Mouse (Mus musculus) liver, embryonic 16.5 days (tissue): Measurements from ENCODE around the gene Cbx7. TPM values are rescaled to one million over a fixed set of nuclear protein-coding genes. Genes with fewer than 3 reads are reported as not detected.

ENCODE experiments used
- ATAC-seq: fragments of 200-750 bp; cut with Nextera tagmentation; 2 replicates; pipeline ENCODE4 v1.8.0; 2017; ENCODE audit warnings: low read depth, mild to moderate bottlenecking, moderate number of reproducible peaks, moderate library complexity
- H3K27ac ChIP-seq: fragments of 300-500 bp; sonication (generic); 2 replicates; pipeline ENCODE4 v1.5.1; 2014; ENCODE audit warnings: mild to moderate bottlenecking, low read length
- H3K27me3 ChIP-seq: fragments of 300-500 bp; sonication (generic); 2 replicates; pipeline ENCODE4 v1.6.1; 2014; ENCODE audit warnings: low read depth, low read length, mixed read lengths; ENCODE audit not compliant: control insufficient read depth, insufficient read depth
- H3K36me3 ChIP-seq: fragments of 300-500 bp; sonication (generic); 2 replicates; pipeline ENCODE4 v1.6.1; 2014; ENCODE audit warnings: mild to moderate bottlenecking; ENCODE audit not compliant: control insufficient read depth, insufficient read depth
- H3K4me1 ChIP-seq: fragments of 300-500 bp; sonication (generic); 2 replicates; pipeline ENCODE4 v1.6.1; 2014; ENCODE audit warnings: low read depth, low read length, mixed read lengths; ENCODE audit not compliant: control insufficient read depth
- H3K4me2 ChIP-seq: fragments of 300-500 bp; sonication (generic); 2 replicates; pipeline ENCODE4 v1.6.1; 2014; ENCODE audit warnings: low read depth, low read length, mixed read lengths
- H3K4me3 ChIP-seq: fragments of 300-500 bp; sonication (generic); 2 replicates; pipeline ENCODE4 v1.5.1; 2014; ENCODE audit warnings: low read depth, mild to moderate bottlenecking, low read length
- H3K9ac ChIP-seq: fragments of 300-500 bp; sonication (generic); 2 replicates; pipeline ENCODE4 v1.6.1; 2014; ENCODE audit warnings: low read depth, low read length
- H3K9me3 ChIP-seq: fragments of 300-500 bp; sonication (generic); replicated peaks from 2 replicates; pipeline ENCODE4 v1.6.1; 2016; ENCODE audit warnings: low read length; ENCODE audit not compliant: control insufficient read depth
- WGBS: fragments of 180-500 bp; shearing (Covaris S2); extraction: QIAGEN DNeasy Blood & Tissue Kit; methylation state at CpG from one replicate; pipeline ENCODE4 v1.1.7; 2014; ENCODE audit not compliant: insufficient replicate concordance; 5-methylcytosine and 5-hydroxymethylcytosine counted together
- polyA plus RNA-seq: library from polyadenylated mRNA; unstranded; fragments of >200 nt; fragmentation: Nextera tagmentation; extraction: Ambion mirVana; gene quantifications from 2 replicates; pipeline ENCODE4 v1.2.1, GENCODE M21; 2015

Gene Cbx7
- polyA plus RNA-seq, 1 experiment from 2014 or later, result 1.2 TPM

DNA sequence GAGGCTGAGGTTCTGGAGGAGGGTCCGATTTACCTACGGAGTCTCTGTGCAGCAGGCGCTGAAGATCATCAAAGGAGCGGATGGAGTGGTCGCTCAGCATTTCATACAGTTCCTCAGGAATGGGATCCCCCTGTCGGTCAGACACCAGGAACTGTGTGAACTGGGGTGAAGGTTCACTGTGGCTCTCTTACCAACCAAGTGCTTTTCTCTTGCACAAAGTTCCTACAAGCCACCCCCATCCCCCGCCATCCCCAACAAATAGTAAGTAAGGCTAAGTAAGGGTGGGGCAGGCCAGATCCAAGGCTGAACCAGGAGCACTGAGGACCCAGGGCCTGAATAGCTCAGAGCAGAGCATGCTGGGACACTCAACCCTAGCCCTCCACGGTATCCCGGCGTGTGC is 34.5 kb upstream of the Cbx7 start:
- 41% methylated on average over 10 of the region's 10 CpGs for WGBS
- no peak overlapping the region for H3K4me3 ChIP-seq
- ATAC-seq, result no peak
- no peak overlapping the region for H3K9ac ChIP-seq
- H3K36me3 ChIP-seq, result no peaks in the 10 kb centered on the region
- no peaks in the 10 kb centered on the region for H3K9me3 ChIP-seq
- no peak overlapping the region for H3K27ac ChIP-seq
- peaks cover under 1% of the 10 kb centered on the region; the same call in 1 of the 2 replicates for H3K27me3 ChIP-seq
- H3K4me1 ChIP-seq, result peaks cover 2% of the 10 kb centered on the region
- H3K4me2 ChIP-seq, result no peak overlapping the region

DNA sequence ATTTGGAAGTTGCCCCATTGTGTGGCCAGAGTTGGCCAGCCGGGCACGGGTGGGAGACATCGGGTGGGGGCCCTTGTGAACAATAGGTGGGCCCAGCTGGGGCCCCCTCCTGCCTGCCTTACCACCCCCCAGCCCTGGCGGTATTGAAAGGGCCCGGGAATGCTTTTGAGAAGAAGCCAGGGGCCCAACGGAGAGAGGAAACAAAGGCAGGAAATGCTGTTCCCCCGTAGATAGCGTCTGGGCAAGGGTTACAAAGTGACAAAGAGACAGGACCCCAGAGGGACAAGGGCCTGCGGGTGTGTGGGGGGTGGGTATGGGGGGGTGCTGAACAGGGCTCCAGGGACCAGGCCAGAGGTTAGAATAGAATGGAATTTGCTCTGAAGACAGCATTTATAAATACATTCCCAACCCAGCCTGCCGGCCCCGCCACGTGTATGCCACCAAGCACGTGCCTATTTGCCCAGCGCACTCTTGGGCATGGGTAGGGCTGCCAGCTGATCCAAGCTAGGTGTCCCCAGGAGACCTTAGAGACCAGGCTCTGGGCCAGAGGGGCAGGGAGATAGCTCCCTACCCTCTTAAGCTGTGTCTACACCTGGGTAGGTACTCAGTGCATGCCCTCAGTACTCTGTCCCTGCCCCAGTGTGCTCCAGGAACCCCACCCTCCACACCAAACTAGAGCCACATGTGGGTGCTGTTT is 33.9 kb upstream of the Cbx7 start:
- Histone ChIP-seq H3K9me3 (no peaks in the 10 kb centered on the region), H3K4me3 (no peak overlapping the region), H3K9ac (no peak overlapping the region), H3K4me1 (peaks cover 2% of the 10 kb centered on the region), H3K27ac (no peak overlapping the region), H3K36me3 (no peaks in the 10 kb centered on the region), H3K4me2 (no peak overlapping the region), H3K27me3 (no peaks in the 10 kb centered on the region)
- WGBS, result 14% methylated on average over 14 of the region's 14 CpGs
- no peak for ATAC-seq

DNA sequence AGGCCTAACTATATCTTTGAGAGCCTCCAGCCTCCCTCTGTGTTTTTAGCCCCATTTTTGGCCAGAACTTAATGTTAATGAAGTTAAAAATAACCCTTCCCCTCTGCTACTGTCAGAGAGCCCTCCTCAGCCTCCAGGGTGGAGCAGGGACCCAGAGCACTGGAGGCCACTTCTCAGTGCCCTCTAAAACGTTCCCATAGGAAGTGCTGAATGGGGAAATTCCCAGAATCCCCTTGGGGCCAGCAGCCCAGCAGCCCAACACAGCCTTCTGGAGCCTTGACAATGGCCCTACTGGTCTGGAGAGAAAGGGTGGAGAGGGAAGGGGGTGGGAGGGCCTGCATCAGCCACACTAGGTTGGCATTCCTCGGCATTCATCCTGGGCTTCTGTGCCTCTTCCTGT is 32.7 kb upstream of the Cbx7 start:
- 35% methylated on average over 2 of the region's 2 CpGs for WGBS
- Histone ChIP-seq H3K4me1 (peaks cover 2% of the 10 kb centered on the region), H3K4me3 (no peak overlapping the region), H3K27me3 (no peaks in the 10 kb centered on the region), H3K9ac (no peak overlapping the region), H3K27ac (no peak overlapping the region), H3K36me3 (no peaks in the 10 kb centered on the region), H3K4me2 (no peak overlapping the region), H3K9me3 (no peaks in the 10 kb centered on the region)
- ATAC-seq, result no peak

DNA sequence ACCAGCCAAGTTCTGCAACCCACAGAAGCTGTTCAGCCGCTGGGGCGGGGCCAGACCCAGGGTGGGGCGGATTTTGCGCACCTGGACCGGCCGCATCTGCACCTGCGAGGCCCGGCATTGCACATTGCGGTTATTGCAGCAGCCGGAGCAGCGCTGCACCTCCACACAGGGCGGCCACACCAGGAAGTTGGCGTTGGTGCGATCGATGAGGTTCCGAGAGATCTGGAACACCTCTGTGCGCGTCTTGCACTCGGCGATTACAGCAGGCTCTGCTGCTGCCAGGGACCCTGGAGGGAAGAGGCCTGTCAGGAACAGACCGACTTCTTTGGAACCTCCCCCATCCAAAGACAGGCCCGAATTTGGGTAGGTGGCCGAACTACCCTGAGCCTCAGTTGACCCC is 30.7 kb upstream of the Cbx7 start:
- 83% methylated on average over 23 of the region's 23 CpGs for WGBS
- no peak overlapping the region for H3K4me2 ChIP-seq
- H3K9ac ChIP-seq, result no peak overlapping the region
- H3K9me3 ChIP-seq, result no peaks in the 10 kb centered on the region
- no peak overlapping the region for H3K4me3 ChIP-seq
- no peak for ATAC-seq
- H3K4me1 ChIP-seq, result peaks cover 2% of the 10 kb centered on the region
- no peak overlapping the region for H3K27ac ChIP-seq
- no peaks in the 10 kb centered on the region for H3K27me3 ChIP-seq
- H3K36me3 ChIP-seq, result no peaks in the 10 kb centered on the region

DNA sequence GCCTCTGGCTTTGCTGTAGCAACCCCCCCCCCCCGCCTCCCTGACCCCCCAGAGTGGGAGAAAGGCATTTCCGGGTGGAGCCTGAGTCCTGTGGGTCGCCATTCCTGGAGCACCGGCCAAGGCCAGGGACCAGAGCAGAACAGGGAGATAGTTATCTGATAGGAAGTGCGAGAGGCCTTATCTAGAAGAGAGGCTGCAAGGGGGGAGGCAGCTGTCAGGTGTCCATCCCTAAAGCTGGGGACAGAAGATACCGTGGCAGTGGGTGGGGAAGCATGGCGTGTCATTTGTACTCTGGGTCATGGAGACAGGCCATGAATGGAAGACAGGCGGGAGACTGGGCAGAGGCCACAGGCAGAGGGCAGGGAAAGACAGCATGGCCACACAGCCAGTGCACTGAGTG is 29.8 kb upstream of the Cbx7 start:
- H3K27ac ChIP-seq, result no peak overlapping the region
- H3K4me2 ChIP-seq, result no peak overlapping the region
- peaks cover 2% of the 10 kb centered on the region; the same call in 1 of the 2 replicates for H3K4me1 ChIP-seq
- no peak overlapping the region for H3K9ac ChIP-seq
- H3K27me3 ChIP-seq, result no peaks in the 10 kb centered on the region
- no peaks in the 10 kb centered on the region for H3K36me3 ChIP-seq
- H3K9me3 ChIP-seq, result no peaks in the 10 kb centered on the region
- H3K4me3 ChIP-seq, result no peak overlapping the region
- 16% methylated on average over 8 of the region's 8 CpGs for WGBS
- no peak for ATAC-seq

DNA sequence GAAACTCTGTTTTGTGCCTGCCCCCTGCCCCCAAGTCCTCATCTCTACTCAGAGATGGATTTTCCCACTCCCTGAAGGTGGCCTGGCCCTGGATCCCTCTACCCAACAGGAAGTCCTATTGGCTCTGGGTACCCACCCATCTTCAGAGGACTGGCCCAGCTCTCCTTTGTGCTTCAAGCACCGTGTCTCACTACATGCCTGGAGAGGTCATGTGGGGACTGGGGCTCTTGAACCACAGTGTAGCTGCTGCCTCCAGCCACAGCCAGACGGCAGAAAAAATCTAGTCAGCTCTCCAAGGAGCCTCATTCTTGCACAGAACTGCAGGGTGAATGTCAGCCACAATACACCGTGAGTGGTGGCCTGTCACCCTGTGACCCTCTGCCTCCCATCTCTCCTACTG is 27.1 kb upstream of the Cbx7 start:
- no peak overlapping the region for H3K27ac ChIP-seq
- H3K27me3 ChIP-seq, result no peaks in the 10 kb centered on the region
- ATAC-seq, result no peak
- no peaks in the 10 kb centered on the region for H3K4me1 ChIP-seq
- WGBS, result 59% methylated on average over 3 of the region's 3 CpGs
- H3K36me3 ChIP-seq, result no peaks in the 10 kb centered on the region
- no peak overlapping the region for H3K9ac ChIP-seq
- H3K9me3 ChIP-seq, result no peaks in the 10 kb centered on the region
- H3K4me2 ChIP-seq, result no peak overlapping the region
- H3K4me3 ChIP-seq, result no peak overlapping the region

DNA sequence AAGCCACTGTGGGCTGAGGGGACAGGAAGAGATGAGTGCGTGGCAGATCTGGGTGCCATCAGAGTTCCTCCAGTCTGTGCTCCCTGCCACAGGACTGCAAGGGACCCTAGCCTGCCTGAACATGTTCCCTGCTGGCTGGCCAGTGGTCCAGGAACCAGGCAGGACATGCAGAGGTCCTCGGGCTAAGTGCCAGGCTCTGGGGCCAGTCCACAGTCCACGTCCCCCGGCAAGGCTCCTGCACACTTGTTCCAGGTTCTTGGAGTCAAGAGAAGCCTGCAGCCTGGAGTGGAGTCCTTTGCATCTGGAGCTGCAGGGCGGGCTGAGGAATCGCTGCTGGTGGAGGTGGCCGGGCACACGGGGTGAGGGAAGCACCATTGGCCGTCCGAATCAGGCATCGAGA is 25.9 kb upstream of the Cbx7 start:
- WGBS, result 79% methylated on average over 11 of the region's 11 CpGs

DNA sequence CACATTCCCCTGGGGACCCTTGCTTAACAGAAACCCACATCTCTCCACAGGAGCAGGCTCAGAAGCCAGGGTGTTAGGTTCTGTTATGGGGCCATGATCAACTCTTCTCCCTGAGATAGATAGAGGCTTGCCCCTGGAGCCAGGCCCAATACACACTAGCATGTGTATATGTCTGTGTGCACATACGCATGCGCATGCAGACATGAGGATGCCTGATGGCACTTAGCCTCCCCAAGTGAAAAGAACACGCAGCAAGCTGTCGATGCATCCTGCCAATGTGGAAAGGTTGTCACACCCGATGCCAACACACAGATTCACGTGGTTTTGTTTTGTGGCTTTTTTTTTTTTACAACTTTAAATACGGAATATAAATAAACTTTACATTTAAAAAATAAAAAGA is 24.6 kb upstream of the Cbx7 start:
- no peak overlapping the region for H3K27ac ChIP-seq
- no peaks in the 10 kb centered on the region for H3K36me3 ChIP-seq
- no peak overlapping the region for H3K4me2 ChIP-seq
- no peaks in the 10 kb centered on the region for H3K9me3 ChIP-seq
- no peaks in the 10 kb centered on the region for H3K4me1 ChIP-seq
- H3K9ac ChIP-seq, result no peak overlapping the region
- ATAC-seq, result no peak
- H3K27me3 ChIP-seq, result no peaks in the 10 kb centered on the region
- no peak overlapping the region for H3K4me3 ChIP-seq
- WGBS, result 76% methylated on average over 7 of the region's 7 CpGs

More for the DNA sequence above, 25.9 kb upstream of the Cbx7 start:
- no peak for ATAC-seq
- H3K4me3 ChIP-seq, result no peak overlapping the region
- H3K9ac ChIP-seq, result no peak overlapping the region
- no peaks in the 10 kb centered on the region for H3K36me3 ChIP-seq
- no peaks in the 10 kb centered on the region for H3K9me3 ChIP-seq
- H3K4me2 ChIP-seq, result no peak overlapping the region
- H3K27me3 ChIP-seq, result no peaks in the 10 kb centered on the region
- H3K4me1 ChIP-seq, result no peaks in the 10 kb centered on the region
- H3K27ac ChIP-seq, result no peak overlapping the region

DNA sequence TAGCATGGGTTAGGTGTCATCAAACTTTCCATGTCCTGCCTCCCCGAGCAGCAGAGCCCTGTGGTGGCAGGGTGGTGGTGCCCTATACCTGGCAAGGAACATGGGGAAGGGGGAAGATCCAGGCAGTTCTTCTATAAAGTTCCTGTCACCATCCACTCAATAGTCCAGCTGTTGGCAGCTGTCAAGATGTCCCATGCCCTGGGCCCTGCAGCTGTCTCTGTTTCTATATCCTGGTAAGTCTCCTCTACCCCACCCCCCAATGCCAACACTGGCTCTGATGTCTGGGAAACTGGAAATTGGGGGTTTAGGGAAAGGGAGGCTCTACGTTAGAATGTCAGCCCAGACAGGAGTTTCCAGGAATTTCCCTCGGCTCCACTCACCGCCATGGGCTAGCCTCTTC is 23.6 kb upstream of the Cbx7 start:
- Histone ChIP-seq H3K27me3 (no peaks in the 10 kb centered on the region), H3K9me3 (no peaks in the 10 kb centered on the region), H3K9ac (no peak overlapping the region), H3K27ac (no peak overlapping the region), H3K4me1 (no peaks in the 10 kb centered on the region), H3K4me3 (no peak overlapping the region), H3K36me3 (no peaks in the 10 kb centered on the region), H3K4me2 (no peak overlapping the region)
- no peak for ATAC-seq
- WGBS, result 52% methylated on average over 4 of the region's 4 CpGs
